In the genomic region with DNA sequence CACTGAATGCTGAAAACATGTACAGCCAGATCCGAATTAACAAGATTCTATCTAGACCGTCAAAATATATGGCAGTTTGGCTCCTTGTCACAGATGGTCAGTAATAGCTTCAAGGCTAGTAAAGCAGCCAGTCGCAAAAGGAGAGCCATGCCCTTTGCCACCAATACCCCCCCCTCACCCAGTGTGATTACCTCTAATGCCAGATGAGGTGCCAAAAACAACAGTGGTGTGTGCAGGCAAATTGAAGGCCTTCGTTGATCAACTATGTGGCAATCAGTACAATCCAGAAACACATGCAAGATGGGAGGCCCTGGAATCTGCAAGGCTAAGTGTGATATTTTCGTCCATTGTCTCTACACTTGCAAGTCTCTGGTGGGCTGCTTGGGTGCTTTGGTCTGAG, we compare ENCODE assay signal across 30 mouse cellular contexts.
DNase-seq lines count a peak whose midpoint lies in the region; ATAC-seq and TF ChIP-seq lines count a peak whose summit lies in the region.
"Had no signal": no experiment of that assay in that cellular context is flagged by ENCODE, and none has a peak within 500 bp of the region (broad histone marks: within the 10 kb centered on the region; RNA-seq: fewer than 3 reads in every experiment).

No protein-coding gene starts in this region.

- peak; percentile 15 to 23 for DNase-seq in heart, adult 18-20 months
- no peak for DNase-seq in heart, postnatal 14 days
- no peak for DNase-seq in layer of hippocampus, adult 2 months (ENCODE audit: low spot score in 2 of 2)
- DNase-seq in layer of hippocampus, postnatal 14 days (ENCODE audit: low spot score in 2 of 2), result no peak
- DNase-seq in lung, postnatal 10 days, result no peak
- DNase-seq in thymus, postnatal 10 days (ENCODE audit: low spot score in 2 of 2), result no peak
- DNase-seq: adrenal gland, adult 8-10 months; cerebellum, adult 2 months; cerebellum, postnatal 14 days; gastrocnemius, postnatal 25 days; kidney, adult 9 months; kidney, postnatal 10 days; layer of hippocampus, adult 9-11 months; right cerebral cortex, adult 18-20 months; spleen, adult 18-20 months; thymus, adult 18-20 months; thymus, postnatal 36 days had no signal

- no peak overlapping the region for H3K4me3 ChIP-seq in layer of hippocampus, adult 2 months
- no peak overlapping the region for H3K4me3 ChIP-seq in heart, embryonic 16.5 days (ENCODE audit: low read length)
- H3K4me3 ChIP-seq: embryonic facial prominence, embryonic 10.5 days; embryonic facial prominence, embryonic 15.5 days; left cerebral cortex, adult 2 months; limb, embryonic 12.5 days; liver, embryonic 15.5 days had no signal

- 40% methylated on average over 5 of the region's 5 CpGs for WGBS in heart, embryonic 16.5 days

- H3K27ac ChIP-seq in layer of hippocampus, adult 2 months, result peak overlapping the region; percentile 68; the same call in 1 of the 2 replicates
- peak overlapping the region; percentile 91 for H3K27ac ChIP-seq in heart, embryonic 16.5 days (ENCODE audit: low read length)
- H3K27ac ChIP-seq: embryonic facial prominence, embryonic 10.5 days; embryonic facial prominence, embryonic 15.5 days; hindbrain, embryonic 14.5 days; limb, embryonic 12.5 days; liver, embryonic 15.5 days; stomach, postnatal 0 days had no signal

- no peaks in the 10 kb centered on the region for H3K27me3 ChIP-seq in heart, embryonic 16.5 days (ENCODE audit: control insufficient read depth, insufficient read depth, low read length)
- H3K27me3 ChIP-seq: embryonic facial prominence, embryonic 15.5 days; limb, embryonic 12.5 days; liver, embryonic 15.5 days had no signal

- H3K36me3 ChIP-seq in heart, embryonic 16.5 days (ENCODE audit: control insufficient read depth, insufficient read depth), result no peaks in the 10 kb centered on the region
- H3K36me3 ChIP-seq: embryonic facial prominence, embryonic 10.5 days; embryonic facial prominence, embryonic 15.5 days; limb, embryonic 12.5 days; liver, embryonic 15.5 days had no signal

- H3K9ac ChIP-seq in heart, embryonic 16.5 days (ENCODE audit: low read length), result peak overlapping the region; percentile 68; the same call in 1 of the 2 replicates
- H3K9ac ChIP-seq: embryonic facial prominence, embryonic 15.5 days; hindbrain, embryonic 14.5 days; limb, embryonic 12.5 days; liver, embryonic 15.5 days; lung, embryonic 14.5 days had no signal

- peaks cover 15% of the 10 kb centered on the region for H3K4me1 ChIP-seq in heart, embryonic 16.5 days (ENCODE audit: control insufficient read depth, insufficient read depth, low read length)
- H3K4me1 ChIP-seq: embryonic facial prominence, embryonic 15.5 days; liver, embryonic 15.5 days had no signal

- ATAC-seq in heart, embryonic 16.5 days (replicated peaks; ENCODE audit: extremely low read depth, insufficient read depth, low FRiP score), result no peak
- ATAC-seq: forebrain, embryonic 14.5 days; intestine, postnatal 0 days; midbrain, embryonic 16.5 days had no signal

- intact Hi-C loops in heart, postnatal 14 days (cut with DNase I), result no loop called here

- no peak for TF ChIP-seq CTCF in layer of hippocampus, adult 2 months (conservative IDR thresholded peaks at IDR 0.05)

- no peaks in the 10 kb centered on the region for H3K9me3 ChIP-seq in heart, embryonic 16.5 days (replicated peaks; ENCODE audit: control insufficient read depth, low read length)
- H3K9me3 ChIP-seq: embryonic facial prominence, embryonic 10.5 days; embryonic facial prominence, embryonic 15.5 days; limb, embryonic 12.5 days; liver, embryonic 15.5 days had no signal

- H3K4me2 ChIP-seq in heart, embryonic 16.5 days (ENCODE audit: low read depth, low read length), result peak overlapping the region; percentile 58; the same call in 1 of the 2 replicates
- H3K4me2 ChIP-seq: embryonic facial prominence, embryonic 15.5 days; hindbrain, embryonic 14.5 days; limb, embryonic 12.5 days; liver, embryonic 15.5 days; lung, embryonic 14.5 days; midbrain, embryonic 11.5 days had no signal

Comparison
In these comparisons a context has a peak if more than half of its experiments do, and no peak if none do; other contexts are left out.
1. DNase-seq: peak in heart, adult 18-20 months (2 of 2); none in heart, postnatal 14 days (0 of 2), layer of hippocampus, adult 2 months (0 of 2), layer of hippocampus, postnatal 14 days (0 of 2), lung, postnatal 10 days (single experiment) and thymus, postnatal 10 days (0 of 2).